Mouse (Mus musculus) kidney, embryonic 14.5 days (tissue): ENCODE results near the gene Hoxd1. TPM values are rescaled to one million over a fixed set of nuclear protein-coding genes. Genes with fewer than 3 reads are reported as not detected.
A peak's percentile ranks its signal among the peaks of the same experiment; 100 is the strongest.

ENCODE experiments used
- ATAC-seq: fragments of 200-750 bp; cut with Nextera tagmentation; 2 replicates; pipeline ENCODE4 v1.8.0; 2017; ENCODE audit warnings: moderate number of reproducible peaks, mild to moderate bottlenecking, moderate TSS enrichment, moderate library complexity; ENCODE audit not compliant: low FRiP score, low TSS enrichment
- H3K27ac ChIP-seq: fragments of 300-500 bp; sonication (generic); 2 replicates; pipeline ENCODE4 v1.5.1; 2014; ENCODE audit warnings: low read depth, mild to moderate bottlenecking, low read length, moderate library complexity, mixed read lengths
- H3K27me3 ChIP-seq: fragments of 300-500 bp; sonication (generic); 2 replicates; pipeline ENCODE4 v1.6.1; 2014; ENCODE audit warnings: mild to moderate bottlenecking, low read length; ENCODE audit not compliant: control insufficient read depth, insufficient read depth
- H3K36me3 ChIP-seq: fragments of 300-500 bp; sonication (generic); 2 replicates; pipeline ENCODE4 v1.6.1; 2014; ENCODE audit warnings: low read length, mixed read lengths; ENCODE audit not compliant: control insufficient read depth, insufficient read depth
- H3K4me1 ChIP-seq: fragments of 300-500 bp; sonication (generic); 2 replicates; pipeline ENCODE4 v1.6.1; 2014; ENCODE audit warnings: low read length, mixed read lengths; ENCODE audit not compliant: control insufficient read depth, insufficient read depth
- H3K4me2 ChIP-seq: fragments of 300-500 bp; sonication (generic); replicated peaks from 2 replicates; pipeline ENCODE4 v1.6.1; 2014; ENCODE audit warnings: low read depth, mild to moderate bottlenecking, low read length
- H3K4me3 ChIP-seq: fragments of 300-500 bp; sonication (generic); 2 replicates; pipeline ENCODE4 v1.5.1; 2014; ENCODE audit warnings: mild to moderate bottlenecking, low read length
- H3K9ac ChIP-seq: fragments of 300-500 bp; sonication (generic); 2 replicates; pipeline ENCODE4 v1.6.1; 2014; ENCODE audit warnings: low read depth, mild to moderate bottlenecking, low read length, moderate library complexity
- H3K9me3 ChIP-seq: fragments of 300-500 bp; sonication (generic); 2 replicates; pipeline ENCODE4 v1.6.1; 2016; ENCODE audit warnings: low read length; ENCODE audit not compliant: control insufficient read depth
- WGBS: fragments of 180-500 bp; shearing (Covaris S2); extraction: QIAGEN DNeasy Blood & Tissue Kit; methylation state at CpG from one replicate; pipeline ENCODE4 v1.1.7; 2014; 5-methylcytosine and 5-hydroxymethylcytosine counted together
- polyA plus RNA-seq: library from polyadenylated mRNA; unstranded; fragments of >200 nt; fragmentation: Nextera tagmentation; extraction: Ambion mirVana; gene quantifications from 2 replicates; pipeline ENCODE4 v1.2.1, GENCODE M21; 2014

Gene Hoxd1
- polyA plus RNA-seq, 1 experiment from 2014 or later, result 1.8 TPM

DNA sequence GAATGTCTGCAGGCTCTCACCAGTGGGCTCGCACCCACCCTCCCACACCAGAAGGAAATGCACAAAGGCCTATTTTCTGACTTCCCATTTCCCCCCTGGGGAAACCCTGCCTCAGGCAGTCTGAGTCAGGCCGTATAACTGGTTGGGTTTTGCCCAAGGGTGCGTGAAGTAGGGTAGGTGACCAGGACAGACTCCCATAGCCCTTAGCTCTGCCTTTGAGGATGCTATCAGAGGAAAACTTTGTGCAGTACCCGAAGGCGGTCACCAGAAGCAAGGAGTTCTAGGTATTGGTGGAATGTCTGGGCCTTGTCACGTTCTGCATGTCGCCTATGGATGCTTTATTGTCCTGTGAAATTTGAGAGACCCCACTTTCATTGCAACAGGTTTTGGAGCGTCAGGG is 39.8 kb upstream of the Hoxd1 start:
- peak overlapping the region; percentile 27 for H3K4me3 ChIP-seq
- H3K27me3 ChIP-seq, result no peaks in the 10 kb centered on the region
- H3K4me2 ChIP-seq, result peak overlapping the region; percentile 68
- no peak for ATAC-seq
- peak overlapping the region; percentile 77 for H3K27ac ChIP-seq
- H3K4me1 ChIP-seq, result peaks cover 83% of the 10 kb centered on the region
- H3K36me3 ChIP-seq, result peaks cover 9% of the 10 kb centered on the region; the same call in 1 of the 2 replicates
- WGBS, result 29% methylated on average over 8 of the region's 8 CpGs
- H3K9ac ChIP-seq, result peak overlapping the region; percentile 50; the same call in 1 of the 2 replicates
- H3K9me3 ChIP-seq, result no peaks in the 10 kb centered on the region

DNA sequence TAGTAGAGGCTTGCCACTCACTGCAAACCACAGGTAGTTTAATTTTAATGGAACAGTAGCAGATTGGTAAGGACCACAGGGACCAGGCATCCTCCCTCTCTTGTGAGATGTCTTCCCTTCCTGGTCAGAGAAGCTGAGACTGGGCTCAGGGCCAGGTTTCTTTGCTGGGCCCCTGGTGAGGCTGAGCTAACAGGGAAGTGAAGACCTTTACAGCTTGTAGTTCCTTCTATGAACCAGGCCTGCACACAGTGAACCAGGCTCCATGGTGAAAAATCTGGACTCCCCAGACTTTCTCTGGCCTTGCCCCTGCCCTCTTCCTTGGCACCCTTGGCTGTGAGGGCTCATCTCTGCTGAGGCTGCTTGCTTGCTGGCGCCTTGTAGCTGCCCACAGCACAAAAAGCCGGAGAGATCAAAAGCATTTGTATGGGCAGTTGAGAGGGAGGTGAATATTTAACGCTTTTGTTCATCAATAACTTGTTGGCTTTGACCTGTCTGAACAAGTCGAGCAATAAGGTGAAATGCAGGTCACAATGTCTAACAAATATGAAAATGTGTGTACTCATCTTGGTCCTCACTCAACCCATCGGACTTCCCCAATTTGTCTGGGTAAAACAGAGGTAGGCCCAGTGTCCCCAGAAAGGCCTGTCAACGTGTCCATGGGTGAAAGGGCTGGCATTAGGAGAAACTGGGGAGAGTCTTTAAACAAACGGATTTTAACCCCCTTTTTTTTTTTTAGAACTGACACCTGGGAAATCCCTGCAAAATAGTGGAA is 38.4 kb upstream of the Hoxd1 start:
- H3K27ac ChIP-seq, result peak overlapping the region; percentile 80

GRCm38 (mm10) chr2:74725171-74725570 is 37.6 kb upstream of the Hoxd1 start:
- peak overlapping the region; percentile 50; the same call in 1 of the 2 replicates for H3K9ac ChIP-seq
- peaks cover 20% of the 10 kb centered on the region for H3K36me3 ChIP-seq
- H3K27me3 ChIP-seq, result no peaks in the 10 kb centered on the region
- peak overlapping the region; percentile 27 for H3K4me3 ChIP-seq
- 35% methylated on average over 17 of the region's 17 CpGs for WGBS
- no peak for ATAC-seq
- peaks cover 81% of the 10 kb centered on the region for H3K4me1 ChIP-seq
- no peaks in the 10 kb centered on the region for H3K9me3 ChIP-seq
- H3K27ac ChIP-seq, result peak overlapping the region; percentile 49
- peak overlapping the region; percentile 68 for H3K4me2 ChIP-seq

More for the DNA sequence above, 38.4 kb upstream of the Hoxd1 start:
- H3K4me3 ChIP-seq, result peak overlapping the region; percentile 27
- peak overlapping the region; percentile 50 for H3K9ac ChIP-seq
- H3K4me2 ChIP-seq, result peak overlapping the region; percentile 68
- no peak for ATAC-seq
- no peaks in the 10 kb centered on the region for H3K9me3 ChIP-seq
- H3K4me1 ChIP-seq, result peaks cover 88% of the 10 kb centered on the region
- H3K27me3 ChIP-seq, result no peaks in the 10 kb centered on the region
- H3K36me3 ChIP-seq, result peaks cover 19% of the 10 kb centered on the region
- WGBS, result 36% methylated on average over 7 of the region's 7 CpGs

DNA sequence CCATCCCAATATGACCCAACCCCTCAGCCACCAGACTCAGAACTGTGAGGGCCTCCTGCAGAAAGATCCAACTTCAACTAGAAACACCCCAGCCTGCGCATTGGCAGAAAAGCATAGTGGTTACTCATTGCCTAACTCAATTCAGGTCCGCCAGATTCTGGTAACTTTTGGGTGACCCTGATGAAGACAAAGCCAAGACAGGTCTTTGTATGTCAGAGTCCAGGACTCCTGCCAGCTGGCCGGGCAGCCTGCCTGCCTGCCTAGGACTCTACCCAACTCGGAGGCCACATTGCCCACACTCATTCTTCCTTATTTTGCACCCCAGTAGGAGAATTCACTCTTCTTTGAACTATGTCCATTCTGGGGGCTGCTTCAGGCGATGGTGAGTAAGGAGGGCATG is 36.2 kb upstream of the Hoxd1 start, which contains the start of gene Gm28230:
Gm28230 (plus strand) TSS at position 178 of the 400 bp plus-strand sequence.
- WGBS, result 40% methylated on average over 5 of the region's 5 CpGs
- H3K9ac ChIP-seq, result peak within 1 kb of the TSS; percentile 56
- H3K9me3 ChIP-seq, result no peaks in the 10 kb centered on the region
- peaks cover 20% of the 10 kb centered on the region for H3K36me3 ChIP-seq
- H3K27me3 ChIP-seq, result no peaks in the 10 kb centered on the region
- peak within 1 kb of the TSS; percentile 40 for H3K4me3 ChIP-seq
- peak within 1 kb of the TSS; percentile 68 for H3K4me2 ChIP-seq
- H3K4me1 ChIP-seq, result peaks cover 68% of the 10 kb centered on the region
- peak within 1 kb of the TSS; percentile 85 for H3K27ac ChIP-seq
- ATAC-seq, result no peak

GRCm38 (mm10) chr2:74726973-74727639 is 35.7 kb upstream of the Hoxd1 start:
- peak; percentile 11; the same call in 1 of the 2 replicates for ATAC-seq
- H3K4me2 ChIP-seq, result peak overlapping the region; percentile 68
- no peaks in the 10 kb centered on the region for H3K27me3 ChIP-seq
- peak overlapping the region; percentile 40 for H3K4me3 ChIP-seq
- H3K36me3 ChIP-seq, result peaks cover 20% of the 10 kb centered on the region
- peak overlapping the region; percentile 56 for H3K9ac ChIP-seq
- 7% methylated on average over 43 of the region's 43 CpGs for WGBS
- no peaks in the 10 kb centered on the region for H3K9me3 ChIP-seq
- H3K4me1 ChIP-seq, result peaks cover 67% of the 10 kb centered on the region
- H3K27ac ChIP-seq, result peak overlapping the region; percentile 85

- Histone ChIP-seq H3K27me3 (no peaks in the 10 kb centered on the region), H3K4me3 (peak overlapping the region; percentile 40), H3K4me1 (peaks cover 67% of the 10 kb centered on the region), H3K9me3 (no peaks in the 10 kb centered on the region), H3K36me3 (peaks cover 20% of the 10 kb centered on the region), H3K27ac (peak overlapping the region; percentile 85), H3K4me2 (peak overlapping the region; percentile 68), H3K9ac (peak overlapping the region; percentile 56)
- peak; percentile 59 for ATAC-seq
- WGBS, result 5% methylated on average over 24 of the region's 25 CpGs
Measured at GRCm38 (mm10) chr2:74727640-74728302, 35.0 kb upstream of the Hoxd1 start.

GRCm38 (mm10) chr2:74728303-74728680 is 34.5 kb upstream of the Hoxd1 start:
- ATAC-seq, result peak; percentile 28; the same call in 1 of the 2 replicates
- H3K27ac ChIP-seq, result peak overlapping the region; percentile 85; the same call in 1 of the 2 replicates
- H3K27me3 ChIP-seq, result no peaks in the 10 kb centered on the region
- H3K36me3 ChIP-seq, result peaks cover 20% of the 10 kb centered on the region
- H3K4me3 ChIP-seq, result peak overlapping the region; percentile 40
- peaks cover 61% of the 10 kb centered on the region for H3K4me1 ChIP-seq
- 28% methylated on average over 13 of the region's 13 CpGs for WGBS
- peak overlapping the region; percentile 56 for H3K9ac ChIP-seq
- H3K9me3 ChIP-seq, result no peaks in the 10 kb centered on the region
- H3K4me2 ChIP-seq, result peak overlapping the region; percentile 68

GRCm38 (mm10) chr2:74730331-74730730 is 32.4 kb upstream of the Hoxd1 start:
- peak overlapping the region; percentile 24 for H3K4me2 ChIP-seq
- H3K27me3 ChIP-seq, result peaks cover 2% of the 10 kb centered on the region; the same call in 1 of the 2 replicates
- no peak for ATAC-seq
- peaks cover 20% of the 10 kb centered on the region for H3K36me3 ChIP-seq
- H3K9me3 ChIP-seq, result no peaks in the 10 kb centered on the region
- no peak overlapping the region; the same call in 1 of the 2 replicates for H3K27ac ChIP-seq
- peak overlapping the region; percentile 48; the same call in 1 of the 2 replicates for H3K9ac ChIP-seq
- peaks cover 61% of the 10 kb centered on the region for H3K4me1 ChIP-seq
- 27% methylated on average over 8 of the region's 8 CpGs for WGBS
- peak overlapping the region; percentile 10; the same call in 1 of the 2 replicates for H3K4me3 ChIP-seq
